Mouse (Mus musculus) liver, embryonic 11.5 days (tissue): ENCODE data around the gene Racgap1. TPM values are rescaled to one million over a fixed set of nuclear protein-coding genes. Genes with fewer than 3 reads are reported as not detected.

ENCODE experiments used
- ATAC-seq: fragments of 200-750 bp; cut with Nextera tagmentation; replicated peaks from 2 replicates; pipeline ENCODE4 v1.8.0; 2017; ENCODE audit warnings: moderate number of reproducible peaks, mild to moderate bottlenecking, moderate TSS enrichment, moderate library complexity; ENCODE audit not compliant: low FRiP score
- DNase-seq: peaks from one replicate; pipeline ENCODE4 v3.0.0-alpha.2; 2017; ENCODE audit warnings: low spot score
- H3K27ac ChIP-seq: fragments of 300-500 bp; sonication (generic); 2 replicates; pipeline ENCODE4 v1.5.1; 2014; ENCODE audit warnings: mild to moderate bottlenecking, low read depth, low read length, control low read depth
- H3K27me3 ChIP-seq: fragments of 300-500 bp; sonication (generic); replicated peaks from 2 replicates; pipeline ENCODE4 v1.6.1; 2014; ENCODE audit warnings: low read length, mixed read lengths; ENCODE audit not compliant: control insufficient read depth, insufficient read depth
- H3K36me3 ChIP-seq: fragments of 300-500 bp; sonication (generic); 2 replicates; pipeline ENCODE4 v1.6.1; 2014; ENCODE audit warnings: mild to moderate bottlenecking, low read length, moderate library complexity, mixed read lengths; ENCODE audit not compliant: control insufficient read depth, insufficient read depth
- H3K4me1 ChIP-seq: fragments of 300-500 bp; sonication (generic); replicated peaks from 2 replicates; pipeline ENCODE4 v1.6.1; 2014; ENCODE audit warnings: low read length, mixed read lengths; ENCODE audit not compliant: control insufficient read depth, insufficient read depth
- H3K4me2 ChIP-seq: fragments of 300-500 bp; sonication (generic); 2 replicates; pipeline ENCODE4 v1.6.1; 2014; ENCODE audit warnings: mild to moderate bottlenecking, control low read depth, moderate library complexity
- H3K4me3 ChIP-seq: fragments of 300-500 bp; sonication (generic); 2 replicates; pipeline ENCODE4 v1.5.1; 2014; ENCODE audit warnings: low read depth, low read length, control low read depth
- H3K9ac ChIP-seq: fragments of 300-500 bp; sonication (generic); 2 replicates; pipeline ENCODE4 v1.6.1; 2014; ENCODE audit warnings: low read depth, low read length, control low read depth
- H3K9me3 ChIP-seq: fragments of 300-500 bp; sonication (generic); 2 replicates; pipeline ENCODE4 v1.6.1; 2016; ENCODE audit warnings: low read length, inconsistent platforms, mixed read lengths; ENCODE audit not compliant: control insufficient read depth
- WGBS: fragments of 180-500 bp; shearing (Covaris S2); extraction: QIAGEN DNeasy Blood & Tissue Kit; methylation state at CpG from one replicate; pipeline ENCODE4 v1.1.7; 2014; 5-methylcytosine and 5-hydroxymethylcytosine counted together
- polyA plus RNA-seq: library from polyadenylated mRNA; unstranded; fragments of >200 nt; fragmentation: Nextera tagmentation; extraction: Ambion mirVana; gene quantifications from 2 replicates; pipeline ENCODE4 v1.2.1, GENCODE M21; 2014

Racgap1 gene
- polyA plus RNA-seq, 1 experiment from 2014 or later: 91.2 TPM

- H3K36me3 ChIP-seq: peaks cover 13% of the 10 kb centered on the region; the same call in 1 of the 2 replicates
- no peaks in the 10 kb centered on the region for H3K9me3 ChIP-seq
- peaks cover 6% of the 10 kb centered on the region; the same call in 1 of the 2 replicates for H3K4me1 ChIP-seq
- no peak for ATAC-seq
- WGBS: 90% methylated on average over 3 of the region's 3 CpGs
- no peak for DNase-seq
- H3K4me3 ChIP-seq: no peak overlapping the region
- no peak overlapping the region for H3K4me2 ChIP-seq
- peaks cover 17% of the 10 kb centered on the region for H3K27me3 ChIP-seq
- no peak overlapping the region for H3K9ac ChIP-seq
- H3K27ac ChIP-seq: no peak overlapping the region
Observed at GRCm38 (mm10) chr15:99618595-99618994, 32.9 kb downstream of the Racgap1 start.

DNA sequence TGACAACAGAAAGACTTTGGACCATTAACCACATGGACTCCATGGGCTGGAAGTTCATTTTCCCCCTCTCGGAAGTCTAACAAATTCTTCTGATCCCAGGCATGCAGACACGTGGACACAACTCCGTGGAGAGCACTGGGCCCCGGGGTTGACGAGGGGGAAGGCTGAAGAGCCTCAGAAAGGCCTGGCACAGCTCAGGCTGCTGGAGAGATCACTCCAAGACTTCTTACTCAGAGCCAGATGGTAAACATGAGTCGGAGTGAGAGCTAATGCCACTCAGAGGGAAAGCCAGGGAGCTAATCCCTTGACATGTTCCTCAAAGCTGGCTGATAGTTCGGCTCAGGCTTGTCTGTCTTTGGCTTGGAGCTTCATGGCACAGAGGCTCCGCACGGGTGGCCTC is 36.2 kb downstream of the Racgap1 start:
- H3K4me1 ChIP-seq: peaks cover 6% of the 10 kb centered on the region; the same call in 1 of the 2 replicates
- DNase-seq (no peak), ATAC-seq (no peak)
- H3K36me3 ChIP-seq: no peaks in the 10 kb centered on the region
- H3K4me2 ChIP-seq: no peak overlapping the region
- WGBS: 50% methylated on average over 9 of the region's 9 CpGs
- H3K27me3 ChIP-seq: peaks cover 31% of the 10 kb centered on the region
- H3K27ac ChIP-seq: peak overlapping the region; percentile 21; the same call in 1 of the 2 replicates
- no peak overlapping the region for H3K4me3 ChIP-seq
- H3K9ac ChIP-seq: no peak overlapping the region
- H3K9me3 ChIP-seq: 0 out of 2 replicates have a peak, but pooled peaks cover 2% of the 10 kb centered on the region

GRCm38 (mm10) chr15:99614753-99615152 is 36.7 kb downstream of the Racgap1 start:
- 0 out of 2 replicates have a peak, but pooled peaks cover 2% of the 10 kb centered on the region for H3K9me3 ChIP-seq
- no peak overlapping the region for H3K9ac ChIP-seq
- H3K27me3 ChIP-seq: peaks cover 34% of the 10 kb centered on the region
- peak overlapping the region; percentile 10; the same call in 1 of the 2 replicates for H3K27ac ChIP-seq
- H3K36me3 ChIP-seq: no peaks in the 10 kb centered on the region
- 16% methylated on average over 12 of the region's 12 CpGs for WGBS
- H3K4me2 ChIP-seq: no peak overlapping the region
- ATAC-seq: no peak
- no peak overlapping the region for H3K4me3 ChIP-seq
- no peak for DNase-seq
- peaks cover 6% of the 10 kb centered on the region; the same call in 1 of the 2 replicates for H3K4me1 ChIP-seq

DNA sequence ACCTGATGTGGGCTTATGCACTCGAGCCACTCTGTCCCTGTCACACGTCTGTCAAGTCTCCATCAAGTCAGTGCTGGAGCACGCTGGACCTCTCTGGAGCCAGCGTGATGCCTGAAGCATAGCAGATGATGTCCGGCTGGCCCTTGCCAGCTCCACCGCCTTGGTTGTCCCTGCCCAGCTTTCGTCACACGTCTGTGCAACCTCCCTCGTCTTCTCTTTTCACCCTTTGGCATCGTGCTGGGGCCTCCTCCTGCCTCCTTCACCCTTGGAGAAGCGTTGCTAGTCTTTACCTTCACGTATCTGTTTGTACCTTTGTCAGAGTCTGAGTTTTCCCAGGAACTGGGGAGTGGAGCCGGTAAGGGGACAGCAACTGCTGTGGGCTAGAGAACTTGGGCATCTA is 37.2 kb downstream of the Racgap1 start:
- H3K27ac ChIP-seq: peak overlapping the region; percentile 10; the same call in 1 of the 2 replicates
- H3K4me3 ChIP-seq: no peak overlapping the region
- H3K9me3 ChIP-seq: 0 out of 2 replicates have a peak, but pooled peaks cover 2% of the 10 kb centered on the region
- ATAC-seq (no peak), DNase-seq (no peak)
- 63% methylated on average over 13 of the region's 13 CpGs for WGBS
- H3K27me3 ChIP-seq: peaks cover 34% of the 10 kb centered on the region
- no peak overlapping the region for H3K4me2 ChIP-seq
- no peak overlapping the region for H3K9ac ChIP-seq
- H3K36me3 ChIP-seq: no peaks in the 10 kb centered on the region
- peaks cover 6% of the 10 kb centered on the region; the same call in 1 of the 2 replicates for H3K4me1 ChIP-seq

DNA sequence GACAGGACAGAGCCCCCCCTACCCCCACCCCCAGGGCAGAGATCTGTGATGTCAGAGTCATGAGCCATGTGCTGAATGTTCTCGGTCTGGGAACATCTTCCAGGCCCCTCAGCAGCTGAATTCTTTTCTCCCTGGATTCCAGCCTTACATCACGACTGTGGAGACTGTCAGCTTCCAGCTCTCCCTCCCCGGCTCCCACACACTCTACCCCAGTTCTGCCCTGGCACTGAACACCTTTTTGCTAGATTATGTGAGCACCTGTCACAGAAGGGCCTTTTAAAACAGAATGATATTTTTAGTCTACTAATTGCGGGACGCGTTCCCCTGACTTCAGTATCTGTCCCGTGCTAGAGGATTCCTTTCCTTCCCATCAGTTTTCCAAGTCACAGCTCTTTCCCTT is 39.9 kb downstream of the Racgap1 start:
- H3K27ac ChIP-seq: no peak overlapping the region
- H3K9me3 ChIP-seq: 0 out of 2 replicates have a peak, but pooled peaks cover 2% of the 10 kb centered on the region
- no peaks in the 10 kb centered on the region for H3K36me3 ChIP-seq
- H3K9ac ChIP-seq: no peak overlapping the region
- H3K4me2 ChIP-seq: no peak overlapping the region
- H3K27me3 ChIP-seq: peaks cover 42% of the 10 kb centered on the region
- H3K4me3 ChIP-seq: no peak overlapping the region
- WGBS: 54% methylated on average over 7 of the region's 7 CpGs
- no peak for ATAC-seq
- no peak for DNase-seq
- H3K4me1 ChIP-seq: peaks cover 17% of the 10 kb centered on the region

DNA sequence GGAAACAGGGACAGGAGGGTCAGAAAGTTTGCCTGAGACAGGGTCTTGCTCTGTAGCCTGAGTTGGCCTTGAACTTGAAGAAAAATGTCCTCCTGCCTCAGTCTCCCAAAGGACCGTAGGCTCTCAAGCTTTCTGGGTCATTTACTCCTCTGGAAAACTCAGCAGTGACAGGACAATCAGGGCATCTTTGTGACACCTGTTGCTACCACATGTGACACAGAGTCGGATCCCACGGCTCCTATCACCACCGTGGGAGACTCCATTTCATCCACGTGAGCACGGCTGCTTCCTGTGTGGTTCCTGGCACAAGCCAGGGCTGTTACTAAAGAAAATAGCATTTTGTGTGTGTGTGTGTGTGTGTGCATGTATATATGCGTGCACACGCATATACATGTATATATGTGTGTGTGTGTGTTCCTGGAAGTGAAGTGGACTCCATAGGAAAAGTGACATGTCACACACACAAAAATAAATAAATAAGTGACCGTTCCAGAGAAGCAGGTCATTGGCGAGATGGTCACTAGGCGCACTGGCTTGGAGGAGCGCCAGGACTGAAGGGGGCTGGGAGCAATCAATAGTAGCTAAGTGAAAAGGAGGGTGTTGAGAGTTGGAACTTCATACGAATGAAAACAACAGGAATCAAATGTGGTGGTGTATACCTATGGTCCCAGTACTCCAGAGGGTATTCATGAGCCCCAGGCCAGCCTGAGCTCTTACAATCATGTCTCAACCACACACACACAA is 42.9 kb downstream of the Racgap1 start:
- Histone ChIP-seq H3K4me1 (peaks cover 14% of the 10 kb centered on the region), H3K27me3 (peaks cover 48% of the 10 kb centered on the region), H3K9ac (no peak overlapping the region), H3K27ac (no peak overlapping the region), H3K4me2 (no peak overlapping the region), H3K4me3 (no peak overlapping the region), H3K9me3 (0 out of 2 replicates have a peak, but pooled peaks cover 2% of the 10 kb centered on the region), H3K36me3 (no peaks in the 10 kb centered on the region)
- 78% methylated on average over 13 of the region's 13 CpGs for WGBS
- no peak for ATAC-seq
- DNase-seq: no peak

DNA sequence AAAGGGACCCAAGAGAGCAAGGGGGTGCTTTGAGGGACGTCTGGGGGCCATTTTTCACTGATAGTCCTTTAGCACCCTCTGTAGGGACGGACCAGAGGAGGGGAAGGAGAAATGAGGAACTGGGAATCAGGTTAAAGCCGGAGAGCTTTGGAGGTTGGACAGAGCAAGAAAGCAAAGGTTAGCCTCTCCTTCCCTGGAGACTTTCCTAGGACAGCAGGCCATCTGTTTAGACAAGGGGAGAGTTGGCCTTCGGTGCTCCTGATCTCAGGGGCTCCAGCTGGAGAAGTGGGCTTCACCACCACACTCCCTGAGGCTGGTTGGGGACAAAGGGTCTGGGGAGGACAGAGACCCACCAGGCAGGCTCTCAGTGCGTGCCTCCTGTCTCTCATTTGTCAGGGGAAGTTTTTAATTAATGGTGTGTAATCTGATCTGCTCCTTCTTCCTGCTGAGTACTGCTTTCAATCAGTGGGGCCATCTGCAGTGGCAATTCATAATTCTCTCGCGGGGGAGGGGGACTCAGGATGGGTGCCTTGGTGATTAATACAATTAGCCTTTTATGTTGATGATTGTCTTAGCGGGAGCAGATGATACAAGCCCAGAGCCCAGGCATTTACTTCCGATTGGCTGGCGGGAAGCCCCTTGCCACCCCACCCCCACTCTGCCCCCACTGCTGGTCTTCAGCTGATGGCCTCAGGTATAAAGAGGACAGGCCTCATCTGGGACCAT is 43.9 kb downstream of the Racgap1 start:
- Histone ChIP-seq H3K9me3 (0 out of 2 replicates have a peak, but pooled peaks cover 1% of the 10 kb centered on the region), H3K27me3 (peaks cover 55% of the 10 kb centered on the region), H3K36me3 (no peaks in the 10 kb centered on the region), H3K4me1 (peaks cover 14% of the 10 kb centered on the region), H3K27ac (no peak overlapping the region), H3K9ac (no peak overlapping the region), H3K4me3 (no peak overlapping the region), H3K4me2 (no peak overlapping the region)
- no peak for ATAC-seq
- 29% methylated on average over 10 of the region's 10 CpGs for WGBS
- DNase-seq: no peak

DNA sequence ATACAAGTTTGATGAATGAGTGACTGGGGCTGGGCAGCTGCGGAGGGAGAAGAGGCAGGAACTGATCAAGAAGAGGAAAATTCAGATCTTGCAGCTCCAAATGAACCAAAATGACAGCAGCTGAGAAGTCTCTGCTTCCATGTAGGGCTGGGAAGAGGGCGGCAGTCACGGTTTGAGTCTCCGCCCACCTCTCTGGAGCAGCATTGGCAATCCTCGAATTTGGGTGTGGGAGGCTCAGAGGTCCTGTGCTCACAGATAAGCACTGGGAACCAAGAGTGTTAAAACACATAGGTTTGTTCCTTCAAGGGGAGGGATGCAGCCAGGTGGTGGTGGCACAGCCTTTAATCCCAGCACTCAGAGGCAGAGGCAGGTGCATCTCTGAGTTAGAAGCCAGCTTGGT is 44.9 kb downstream of the Racgap1 start:
- Histone ChIP-seq H3K4me1 (peaks cover 14% of the 10 kb centered on the region), H3K27ac (no peak overlapping the region), H3K9ac (no peak overlapping the region), H3K4me3 (no peak overlapping the region), H3K9me3 (no peaks in the 10 kb centered on the region), H3K27me3 (peaks cover 58% of the 10 kb centered on the region), H3K36me3 (no peaks in the 10 kb centered on the region), H3K4me2 (no peak overlapping the region)
- WGBS: 19% methylated on average over 5 of the region's 5 CpGs
- no peak for DNase-seq
- peak; percentile 74 for ATAC-seq
